Mouse (Mus musculus) embryonic facial prominence, embryonic 12.5 days (tissue): ENCODE measurements around the gene Gm45785. TPM values are rescaled to one million over a fixed set of nuclear protein-coding genes. Genes with fewer than 3 reads are reported as not detected.

ENCODE experiments used
- ATAC-seq: fragments of 200-750 bp; cut with Nextera tagmentation; 2 replicates; pipeline ENCODE4 v1.8.0; 2017; ENCODE audit not compliant: insufficient number of reproducible peaks, insufficient read depth, low FRiP score, low TSS enrichment
- H3K27ac ChIP-seq: fragments of 300-500 bp; sonication (generic); 2 replicates; pipeline ENCODE4 v1.5.1; 2016; ENCODE audit warnings: mild to moderate bottlenecking
- H3K27me3 ChIP-seq: fragments of 300-500 bp; sonication (generic); 2 replicates; pipeline ENCODE4 v1.6.1; 2016; ENCODE audit warnings: mild to moderate bottlenecking, moderate library complexity
- H3K36me3 ChIP-seq: fragments of 300-500 bp; sonication (generic); 2 replicates; pipeline ENCODE4 v1.6.1; 2016; ENCODE audit warnings: mild to moderate bottlenecking
- H3K4me1 ChIP-seq: fragments of 300-500 bp; sonication (generic); 2 replicates; pipeline ENCODE4 v1.6.1; 2016
- H3K4me2 ChIP-seq: fragments of 300-500 bp; sonication (generic); replicated peaks from 2 replicates; pipeline ENCODE4 v1.6.1; 2016; ENCODE audit warnings: mild to moderate bottlenecking, moderate library complexity
- H3K4me3 ChIP-seq: fragments of 300-500 bp; sonication (generic); 2 replicates; pipeline ENCODE4 v1.5.1; 2016; ENCODE audit warnings: mild to moderate bottlenecking
- H3K9ac ChIP-seq: fragments of 300-500 bp; sonication (generic); 2 replicates; pipeline ENCODE4 v1.6.1; 2016; ENCODE audit warnings: mild to moderate bottlenecking, moderate library complexity
- H3K9me3 ChIP-seq: fragments of 300-500 bp; sonication (generic); 2 replicates; pipeline ENCODE4 v1.6.1; 2016; ENCODE audit warnings: mild to moderate bottlenecking, moderate library complexity
- WGBS: fragments of 180-500 bp; shearing (Covaris S2); methylation state at CpG from one replicate; pipeline ENCODE4 v1.1.7; 2016; 5-methylcytosine and 5-hydroxymethylcytosine counted together
- polyA plus RNA-seq: library from polyadenylated mRNA; unstranded; fragments of >200 nt; fragmentation: Nextera tagmentation; extraction: Ambion mirVana; gene quantifications from 2 replicates; pipeline ENCODE4 v1.2.1, GENCODE M21; 2016

The Gm45785 gene
- polyA plus RNA-seq, 1 experiment from 2014 or later = not detected

- Histone ChIP-seq H3K27me3 (no peaks in the 10 kb centered on the region), H3K9ac (peak within 1 kb of the TSS; percentile 77), H3K27ac (peak within 1 kb of the TSS; percentile 87), H3K36me3 (peaks cover 16% of the 10 kb centered on the region), H3K4me1 (peaks cover 11% of the 10 kb centered on the region), H3K4me3 (peak within 1 kb of the TSS; percentile 85), H3K4me2 (peak within 1 kb of the TSS; percentile 59), H3K9me3 (no peaks in the 10 kb centered on the region)
- under 1% methylated on average over 58 of the region's 59 CpGs for WGBS
- peak; percentile 89 for ATAC-seq
Measured at GRCm38 (mm10) chr7:140881696-140882468, 25.8 kb upstream of the Gm45785 start, which contains the start of the genes Psmd13 and Sirt3. TSS of gene Psmd13 (plus strand) at chr7:140881968. TSS of gene Sirt3 (minus strand) at chr7:140882309.

DNA sequence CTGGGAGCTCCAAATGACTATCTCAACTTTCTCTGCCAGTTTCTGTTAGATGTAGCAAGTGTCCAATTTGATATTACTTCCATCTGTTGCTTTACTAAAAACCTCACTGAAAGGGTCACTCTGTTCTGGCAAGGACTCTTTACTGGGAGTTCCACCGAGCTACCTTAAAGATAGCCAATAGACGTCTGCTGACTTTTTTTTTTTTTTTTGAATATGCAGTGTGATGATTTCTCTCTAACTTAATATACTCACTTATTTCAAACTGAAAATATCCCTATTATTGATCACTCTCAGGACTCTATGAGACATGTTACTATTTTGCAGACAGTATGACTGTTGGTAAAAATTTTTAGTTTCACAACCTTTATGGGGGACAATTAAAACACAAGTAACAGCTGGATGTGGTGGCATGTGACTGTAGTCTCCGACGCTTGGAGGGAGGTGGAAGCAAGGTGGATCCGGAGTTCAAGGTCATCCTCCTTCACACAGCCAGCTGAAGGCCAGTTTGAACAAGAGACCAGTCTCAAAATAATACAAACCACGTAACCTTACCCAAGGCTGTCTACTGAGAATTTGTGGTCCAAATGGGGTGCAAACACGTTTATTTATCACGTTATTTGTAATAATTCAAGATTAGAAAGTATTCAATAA, 24.9 kb upstream of the Gm45785 start:
- Histone ChIP-seq H3K9ac (peak overlapping the region; percentile 77; the same call in 1 of the 2 replicates), H3K9me3 (no peaks in the 10 kb centered on the region), H3K4me2 (peak overlapping the region; percentile 59), H3K4me3 (peak overlapping the region; percentile 85), H3K36me3 (peaks cover 19% of the 10 kb centered on the region; the same call in 1 of the 2 replicates), H3K27me3 (no peaks in the 10 kb centered on the region), H3K4me1 (peaks cover 11% of the 10 kb centered on the region), H3K27ac (no peak overlapping the region)
- WGBS = 24% methylated on average over 8 of the region's 8 CpGs
- no peak for ATAC-seq

- 69% methylated on average over 3 of the region's 3 CpGs for WGBS
- peaks cover 11% of the 10 kb centered on the region for H3K4me1 ChIP-seq
- no peaks in the 10 kb centered on the region for H3K27me3 ChIP-seq
- H3K9ac ChIP-seq = no peak overlapping the region
- ATAC-seq = no peak
- no peak overlapping the region for H3K4me3 ChIP-seq
- H3K36me3 ChIP-seq = peaks cover 23% of the 10 kb centered on the region; the same call in 1 of the 2 replicates
- H3K27ac ChIP-seq = no peak overlapping the region
- peak overlapping the region; percentile 59; the same call in 1 of the 2 replicates for H3K4me2 ChIP-seq
- H3K9me3 ChIP-seq = no peaks in the 10 kb centered on the region
Measured at GRCm38 (mm10) chr7:140880419-140880818, 24.3 kb upstream of the Gm45785 start.

- H3K27ac ChIP-seq = no peak overlapping the region
- H3K4me3 ChIP-seq = no peak overlapping the region
Measured at GRCm38 (mm10) chr7:140879355-140879754, 23.2 kb upstream of the Gm45785 start.

DNA sequence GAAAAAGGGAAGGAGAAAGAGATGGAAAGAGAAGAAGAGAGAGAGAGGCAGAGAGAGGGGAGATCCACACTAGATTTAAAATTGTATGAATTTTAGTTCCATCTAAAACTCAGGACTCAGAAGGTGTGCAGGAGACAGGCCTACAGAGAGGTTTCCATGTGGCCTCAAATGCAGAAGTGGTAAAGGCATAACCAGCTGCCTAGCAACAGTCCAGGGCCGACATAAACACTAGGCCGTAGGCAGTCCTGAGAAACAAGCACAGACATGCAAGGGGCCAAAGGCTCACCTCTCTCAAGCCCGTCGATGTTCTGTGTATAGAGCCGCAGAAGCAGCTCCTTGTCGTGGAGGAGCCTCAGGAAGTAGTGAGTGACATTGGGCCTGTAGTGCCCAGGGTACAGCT, 21.2 kb upstream of the Gm45785 start:
- no peaks in the 10 kb centered on the region for H3K27me3 ChIP-seq
- H3K9me3 ChIP-seq = no peaks in the 10 kb centered on the region
- H3K9ac ChIP-seq = no peak overlapping the region; the same call in 1 of the 2 replicates
- no peak overlapping the region for H3K4me2 ChIP-seq
- 86% methylated on average over 6 of the region's 6 CpGs for WGBS
- H3K4me1 ChIP-seq = peaks cover 7% of the 10 kb centered on the region; the same call in 1 of the 2 replicates
- peaks cover 29% of the 10 kb centered on the region for H3K36me3 ChIP-seq
- H3K27ac ChIP-seq = no peak overlapping the region
- ATAC-seq = no peak
- no peak overlapping the region for H3K4me3 ChIP-seq

More at GRCm38 (mm10) chr7:140879355-140879754, 23.2 kb upstream of the Gm45785 start:
- WGBS = 92% methylated on average over 7 of the region's 7 CpGs
- Histone ChIP-seq H3K4me2 (no peak overlapping the region), H3K9me3 (no peaks in the 10 kb centered on the region), H3K9ac (no peak overlapping the region), H3K36me3 (peaks cover 31% of the 10 kb centered on the region), H3K27me3 (no peaks in the 10 kb centered on the region), H3K4me1 (peaks cover 11% of the 10 kb centered on the region)
- ATAC-seq = no peak

- ATAC-seq = no peak
- no peaks in the 10 kb centered on the region for H3K27me3 ChIP-seq
- H3K4me1 ChIP-seq = no peaks in the 10 kb centered on the region
- no peak overlapping the region for H3K9ac ChIP-seq
- H3K4me3 ChIP-seq = no peak overlapping the region
- H3K27ac ChIP-seq = no peak overlapping the region
- H3K36me3 ChIP-seq = peaks cover 30% of the 10 kb centered on the region
- no peak overlapping the region for H3K4me2 ChIP-seq
- H3K9me3 ChIP-seq = no peaks in the 10 kb centered on the region
- WGBS = 85% methylated on average over 4 of the region's 4 CpGs
Measured at GRCm38 (mm10) chr7:140874224-140874623, 18.1 kb upstream of the Gm45785 start.

- Histone ChIP-seq H3K27ac (no peak overlapping the region), H3K36me3 (peaks cover 64% of the 10 kb centered on the region), H3K4me1 (no peaks in the 10 kb centered on the region), H3K27me3 (no peaks in the 10 kb centered on the region), H3K9ac (no peak overlapping the region), H3K9me3 (no peaks in the 10 kb centered on the region), H3K4me3 (no peak overlapping the region), H3K4me2 (no peak overlapping the region)
- WGBS = 90% methylated on average over 12 of the region's 12 CpGs
- ATAC-seq = no peak
Measured at GRCm38 (mm10) chr7:140864761-140865160, 8.6 kb upstream of the Gm45785 start.

DNA sequence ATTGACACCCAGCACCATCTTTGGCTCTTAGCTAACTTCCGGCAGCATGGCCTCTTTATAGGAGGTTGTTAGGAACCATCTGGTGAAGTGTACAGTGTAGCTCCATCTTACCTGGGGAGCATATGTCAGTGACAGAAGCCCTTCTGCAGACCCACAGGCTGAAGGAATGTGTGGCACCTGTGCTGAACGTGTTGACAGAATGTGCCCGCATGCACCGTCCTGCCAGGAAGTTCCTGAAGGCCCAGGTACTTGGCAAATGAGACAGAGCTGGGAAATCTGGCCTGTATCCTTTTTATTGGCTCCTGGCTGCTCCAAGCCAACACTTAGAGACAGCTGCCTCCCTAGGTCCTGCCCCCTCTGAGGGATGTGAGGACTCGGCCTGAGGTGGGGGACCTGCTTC, 4.6 kb upstream of the Gm45785 start:
- no peak for ATAC-seq
- no peaks in the 10 kb centered on the region for H3K9me3 ChIP-seq
- no peak overlapping the region for H3K27ac ChIP-seq
- no peaks in the 10 kb centered on the region for H3K27me3 ChIP-seq
- peaks cover 13% of the 10 kb centered on the region for H3K4me1 ChIP-seq
- no peak overlapping the region for H3K4me3 ChIP-seq
- peaks cover 61% of the 10 kb centered on the region for H3K36me3 ChIP-seq
- 94% methylated on average over 5 of the region's 5 CpGs for WGBS
- no peak overlapping the region for H3K4me2 ChIP-seq
- H3K9ac ChIP-seq = no peak overlapping the region

DNA sequence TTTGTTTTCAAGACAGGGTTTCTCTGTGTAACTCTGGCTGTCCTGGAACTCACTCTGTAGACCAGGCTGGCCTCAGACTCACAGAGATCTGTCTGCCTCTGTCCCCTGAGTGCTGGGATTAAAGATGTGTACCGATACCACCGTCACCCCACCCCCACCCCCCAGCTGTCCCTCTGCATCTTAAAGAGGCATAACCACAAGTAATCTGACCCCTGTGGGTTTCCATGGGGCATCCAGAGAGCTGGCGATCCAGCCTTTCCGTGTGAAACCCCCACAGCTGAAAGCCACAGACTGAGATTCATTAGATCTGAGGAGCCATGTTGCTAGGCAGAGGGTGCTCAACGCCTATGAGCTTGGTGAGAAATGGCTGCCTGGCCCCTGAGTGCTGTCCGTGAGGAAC, 3.9 kb upstream of the Gm45785 start:
- Histone ChIP-seq H3K9ac (0 out of 2 replicates have a peak overlapping the region, but pooled peaks have one; percentile 27), H3K4me1 (peaks cover 18% of the 10 kb centered on the region), H3K4me2 (no peak overlapping the region), H3K36me3 (peaks cover 58% of the 10 kb centered on the region), H3K9me3 (no peaks in the 10 kb centered on the region), H3K27me3 (no peaks in the 10 kb centered on the region), H3K27ac (no peak overlapping the region), H3K4me3 (no peak overlapping the region)
- 65% methylated on average over 6 of the region's 6 CpGs for WGBS
- no peak for ATAC-seq

- H3K4me2 ChIP-seq = peak overlapping the region; percentile 99
- H3K27ac ChIP-seq = no peak overlapping the region
- ATAC-seq = no peak
- H3K4me3 ChIP-seq = peak overlapping the region; percentile 75; the same call in 1 of the 2 replicates
- H3K36me3 ChIP-seq = peaks cover 57% of the 10 kb centered on the region
- H3K9me3 ChIP-seq = no peaks in the 10 kb centered on the region
- WGBS = 93% methylated on average over 8 of the region's 8 CpGs
- H3K4me1 ChIP-seq = peaks cover 21% of the 10 kb centered on the region
- H3K27me3 ChIP-seq = no peaks in the 10 kb centered on the region
- peak overlapping the region; percentile 89; the same call in 1 of the 2 replicates for H3K9ac ChIP-seq
Measured at GRCm38 (mm10) chr7:140858746-140859145, 2.6 kb upstream of the Gm45785 start.

DNA sequence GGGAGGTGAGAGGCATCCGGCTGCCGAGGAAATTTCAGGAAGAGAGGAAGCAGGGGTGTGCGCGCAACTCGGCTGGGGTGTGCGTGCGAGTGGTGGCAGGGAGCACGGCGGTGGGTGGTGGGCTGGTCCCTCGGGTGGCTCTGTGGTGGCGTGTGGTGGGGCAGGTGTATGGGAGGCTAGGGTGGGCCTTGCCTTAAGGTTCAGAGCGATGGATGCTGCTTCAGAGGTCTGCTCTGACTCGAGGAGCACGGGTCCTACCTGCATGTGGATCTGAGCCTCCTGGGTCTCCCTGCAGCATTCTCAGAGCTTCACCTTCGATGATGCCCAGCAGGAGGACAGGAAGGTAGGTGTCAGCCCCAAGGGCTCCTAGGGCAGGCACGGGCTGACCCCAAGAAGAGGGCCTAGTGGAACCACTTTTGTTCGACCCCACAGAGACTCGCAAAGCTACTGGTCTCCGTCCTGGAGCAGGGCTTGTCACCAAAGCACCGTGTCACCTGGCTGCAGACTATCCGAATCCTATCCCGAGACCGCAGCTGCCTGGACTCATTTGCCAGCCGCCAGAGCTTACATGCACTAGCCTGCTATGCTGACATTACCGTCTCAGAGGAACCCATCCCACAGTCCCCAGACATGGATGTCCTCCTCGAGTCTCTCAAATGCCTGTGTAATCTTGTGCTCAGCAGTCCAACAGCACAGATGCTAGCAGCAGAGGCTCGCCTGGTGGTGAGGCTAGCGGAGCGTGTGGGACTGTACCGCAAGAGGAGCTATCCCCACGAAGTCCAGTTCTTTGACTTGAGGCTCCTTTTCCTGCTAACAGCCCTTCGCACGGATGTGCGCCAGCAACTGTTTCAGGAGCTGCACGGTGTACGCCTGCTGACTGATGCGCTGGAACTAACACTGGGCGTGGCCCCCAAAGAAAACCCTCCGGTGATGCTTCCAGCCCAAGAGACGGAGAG, 1.7 kb upstream of the Gm45785 start, which contains the start of gene Bet1l:
Bet1l (minus strand) TSS at position 28 of the 956 bp plus-strand sequence.
- Histone ChIP-seq H3K4me3 (peak within 1 kb of the TSS; percentile 75), H3K9me3 (no peaks in the 10 kb centered on the region), H3K27ac (peak within 1 kb of the TSS; percentile 87), H3K4me1 (peaks cover 21% of the 10 kb centered on the region), H3K36me3 (peaks cover 57% of the 10 kb centered on the region), H3K27me3 (no peaks in the 10 kb centered on the region), H3K4me2 (peak within 1 kb of the TSS; percentile 99), H3K9ac (peak within 1 kb of the TSS; percentile 89)
- ATAC-seq = peak; percentile 14
- 38% methylated on average over 40 of the region's 40 CpGs for WGBS
